Mouse (Mus musculus): ENCODE results near the gene Rapgef3.

The Rapgef3 gene

GRCm38 (mm10) chr15:97767280-97768186, at the start of gene Rapgef3:
Gene Rapgef3, minus strand, starts transcription at chr15:97767972.
- peak; percentile 91 for DNase-seq (ENCODE audit: low read depth, low spot score)

GRCm38 (mm10) chr15:97816199-97816994, 48.6 kb upstream of the Rapgef3 start:
- no peak for DNase-seq (ENCODE audit: low read depth, low spot score)

GRCm38 (mm10) chr15:97815254-97815653, 47.5 kb upstream of the Rapgef3 start:
- DNase-seq (ENCODE audit: low read depth, low spot score): no peak

GRCm38 (mm10) chr15:97814703-97815102, 46.9 kb upstream of the Rapgef3 start:
- no peak for DNase-seq (ENCODE audit: low read depth, low spot score)

- DNase-seq (ENCODE audit: low read depth, low spot score): no peak
Observed at GRCm38 (mm10) chr15:97813452-97814204, 45.9 kb upstream of the Rapgef3 start.

- no peak for DNase-seq (ENCODE audit: low read depth, low spot score)
Observed at GRCm38 (mm10) chr15:97812875-97813274, 45.1 kb upstream of the Rapgef3 start.

- DNase-seq (ENCODE audit: low read depth, low spot score): no peak
Observed at GRCm38 (mm10) chr15:97812126-97812525, 44.4 kb upstream of the Rapgef3 start.

- DNase-seq (ENCODE audit: low read depth, low spot score): no peak
Observed at GRCm38 (mm10) chr15:97811307-97811706, 43.5 kb upstream of the Rapgef3 start.

GRCm38 (mm10) chr15:97810399-97810798, 42.6 kb upstream of the Rapgef3 start:
- DNase-seq (ENCODE audit: low read depth, low spot score): peak; percentile 18

GRCm38 (mm10) chr15:97809942-97810341, 42.2 kb upstream of the Rapgef3 start:
- peak; percentile 36 for DNase-seq (ENCODE audit: low read depth, low spot score)

GRCm38 (mm10) chr15:97809206-97809605, 41.4 kb upstream of the Rapgef3 start:
- DNase-seq (ENCODE audit: low read depth, low spot score): no peak

- no peak for DNase-seq (ENCODE audit: low read depth, low spot score)
Observed at GRCm38 (mm10) chr15:97808532-97808931, 40.8 kb upstream of the Rapgef3 start.

- no peak for DNase-seq (ENCODE audit: low read depth, low spot score)
Observed at GRCm38 (mm10) chr15:97807867-97808266, 40.1 kb upstream of the Rapgef3 start.

- no peak for DNase-seq (ENCODE audit: low read depth, low spot score)
Observed at GRCm38 (mm10) chr15:97802575-97802974, 34.8 kb upstream of the Rapgef3 start.

GRCm38 (mm10) chr15:97801811-97802210, 34.0 kb upstream of the Rapgef3 start:
- DNase-seq (ENCODE audit: low read depth, low spot score): no peak

GRCm38 (mm10) chr15:97800853-97801252, 33.1 kb upstream of the Rapgef3 start:
- no peak for DNase-seq (ENCODE audit: low read depth, low spot score)

GRCm38 (mm10) chr15:97799446-97799845, 31.7 kb upstream of the Rapgef3 start:
- DNase-seq (ENCODE audit: low read depth, low spot score): no peak

- DNase-seq (ENCODE audit: low read depth, low spot score): no peak
Observed at GRCm38 (mm10) chr15:97798134-97798533, 30.4 kb upstream of the Rapgef3 start.

GRCm38 (mm10) chr15:97796674-97797310, 29.0 kb upstream of the Rapgef3 start:
- DNase-seq (ENCODE audit: low read depth, low spot score): no peak

GRCm38 (mm10) chr15:97795559-97796235, 27.9 kb upstream of the Rapgef3 start:
- DNase-seq (ENCODE audit: low read depth, low spot score): no peak

GRCm38 (mm10) chr15:97794268-97794667, 26.5 kb upstream of the Rapgef3 start:
- no peak for DNase-seq (ENCODE audit: low read depth, low spot score)

Measured in A20 (cell line).